Mouse (Mus musculus): ENCODE results near the gene Igtp.

GRCm38 (mm10) chr11:58254411-58254810 is 55.1 kb downstream of the Igtp start:
- no peak for TF ChIP-seq CTCF (IDR thresholded peaks at IDR 0.05)
- no peak for TF ChIP-seq EP300 (IDR thresholded peaks at IDR 0.05)

Data from lung, postnatal 0 days (tissue).